Mouse (Mus musculus) neural tube, embryonic 15.5 days (tissue): ENCODE results near the gene Ntn4. TPM values are rescaled to one million over a fixed set of nuclear protein-coding genes. Genes with fewer than 3 reads are reported as not detected.

ENCODE experiments used
- ATAC-seq: fragments of 200-750 bp; cut with Nextera tagmentation; 2 replicates; pipeline ENCODE4 v1.8.0; 2017; ENCODE audit warnings: mild to moderate bottlenecking, moderate TSS enrichment, moderate library complexity; ENCODE audit not compliant: low FRiP score
- H3K27ac ChIP-seq: fragments of 300-500 bp; sonication (generic); replicated peaks from 2 replicates; pipeline ENCODE4 v1.5.1; 2015; ENCODE audit warnings: mild to moderate bottlenecking, inconsistent platforms
- H3K27me3 ChIP-seq: fragments of 300-500 bp; sonication (generic); replicated peaks from 2 replicates; pipeline ENCODE4 v1.6.1; 2015; ENCODE audit warnings: inconsistent platforms
- H3K36me3 ChIP-seq: fragments of 300-500 bp; sonication (generic); 2 replicates; pipeline ENCODE4 v1.6.1; 2015; ENCODE audit warnings: inconsistent platforms
- H3K4me1 ChIP-seq: fragments of 300-500 bp; sonication (generic); 2 replicates; pipeline ENCODE4 v1.6.1; 2015; ENCODE audit warnings: inconsistent platforms
- H3K4me2 ChIP-seq: fragments of 300-500 bp; sonication (generic); 2 replicates; pipeline ENCODE4 v1.6.1; 2015; ENCODE audit warnings: inconsistent platforms, mild to moderate bottlenecking, moderate library complexity
- H3K4me3 ChIP-seq: fragments of 300-500 bp; sonication (generic); replicated peaks from 2 replicates; pipeline ENCODE4 v1.5.1; 2015; ENCODE audit warnings: mild to moderate bottlenecking, inconsistent platforms
- H3K9ac ChIP-seq: fragments of 300-500 bp; sonication (generic); replicated peaks from 2 replicates; pipeline ENCODE4 v1.6.1; 2015; ENCODE audit warnings: mild to moderate bottlenecking, inconsistent platforms
- H3K9me3 ChIP-seq: fragments of 300-500 bp; sonication (generic); replicated peaks from 2 replicates; pipeline ENCODE4 v1.6.1; 2016; ENCODE audit warnings: inconsistent platforms
- WGBS: fragments of 180-500 bp; shearing (Covaris S2); methylation state at CpG from one replicate; pipeline ENCODE4 v1.1.7; 2015; ENCODE audit warnings: mixed read lengths; 5-methylcytosine and 5-hydroxymethylcytosine counted together
- polyA plus RNA-seq: library from polyadenylated mRNA; unstranded; fragments of >200 nt; fragmentation: Nextera tagmentation; extraction: Ambion mirVana; gene quantifications from 2 replicates; pipeline ENCODE4 v1.2.1, GENCODE M21; 2015

The Ntn4 gene
- polyA plus RNA-seq, 1 experiment from 2014 or later, result 0.59 TPM

- Histone ChIP-seq H3K9me3 (no peaks in the 10 kb centered on the region), H3K27ac (no peak overlapping the region), H3K36me3 (no peaks in the 10 kb centered on the region), H3K4me2 (no peak overlapping the region), H3K4me3 (no peak overlapping the region), H3K9ac (no peak overlapping the region), H3K27me3 (no peaks in the 10 kb centered on the region), H3K4me1 (0 out of 2 replicates have a peak, but pooled peaks cover 5% of the 10 kb centered on the region)
- 75% methylated on average over 8 of the region's 8 CpGs for WGBS
- ATAC-seq, result no peak
Observed at GRCm38 (mm10) chr10:93614850-93615249, 25.6 kb upstream of the Ntn4 start.

- Histone ChIP-seq H3K4me1 (no peaks in the 10 kb centered on the region), H3K4me2 (no peak overlapping the region), H3K27ac (no peak overlapping the region), H3K36me3 (no peaks in the 10 kb centered on the region), H3K4me3 (no peak overlapping the region), H3K9ac (no peak overlapping the region), H3K27me3 (no peaks in the 10 kb centered on the region), H3K9me3 (no peaks in the 10 kb centered on the region)
- no peak for ATAC-seq
- 70% methylated on average over 7 of the region's 7 CpGs for WGBS
Observed at GRCm38 (mm10) chr10:93620438-93621179, 19.9 kb upstream of the Ntn4 start.

- Histone ChIP-seq H3K4me3 (no peak overlapping the region), H3K9ac (no peak overlapping the region), H3K9me3 (no peaks in the 10 kb centered on the region), H3K27me3 (no peaks in the 10 kb centered on the region), H3K27ac (no peak overlapping the region), H3K4me1 (no peaks in the 10 kb centered on the region), H3K36me3 (no peaks in the 10 kb centered on the region), H3K4me2 (no peak overlapping the region)
- ATAC-seq, result no peak
- 61% methylated on average over 9 of the region's 9 CpGs for WGBS
Observed at GRCm38 (mm10) chr10:93623725-93624124, 16.8 kb upstream of the Ntn4 start.

GRCm38 (mm10) chr10:93624151-93624550 is 16.3 kb upstream of the Ntn4 start:
- no peak for ATAC-seq
- Histone ChIP-seq H3K4me3 (no peak overlapping the region), H3K27ac (no peak overlapping the region), H3K27me3 (no peaks in the 10 kb centered on the region), H3K36me3 (no peaks in the 10 kb centered on the region), H3K9me3 (no peaks in the 10 kb centered on the region), H3K4me2 (no peak overlapping the region), H3K9ac (no peak overlapping the region), H3K4me1 (no peaks in the 10 kb centered on the region)
- WGBS, result 85% methylated on average over 10 of the region's 10 CpGs

- 88% methylated on average over 5 of the region's 5 CpGs for WGBS
- H3K4me2 ChIP-seq, result no peak overlapping the region
- ATAC-seq, result no peak
- no peaks in the 10 kb centered on the region for H3K9me3 ChIP-seq
- no peak overlapping the region for H3K9ac ChIP-seq
- H3K27me3 ChIP-seq, result 0 out of 2 replicates have a peak, but pooled peaks cover 3% of the 10 kb centered on the region
- no peaks in the 10 kb centered on the region for H3K36me3 ChIP-seq
- H3K4me3 ChIP-seq, result no peak overlapping the region
- no peak overlapping the region for H3K27ac ChIP-seq
- H3K4me1 ChIP-seq, result no peaks in the 10 kb centered on the region
Observed at GRCm38 (mm10) chr10:93630310-93630709, 10.2 kb upstream of the Ntn4 start.

DNA sequence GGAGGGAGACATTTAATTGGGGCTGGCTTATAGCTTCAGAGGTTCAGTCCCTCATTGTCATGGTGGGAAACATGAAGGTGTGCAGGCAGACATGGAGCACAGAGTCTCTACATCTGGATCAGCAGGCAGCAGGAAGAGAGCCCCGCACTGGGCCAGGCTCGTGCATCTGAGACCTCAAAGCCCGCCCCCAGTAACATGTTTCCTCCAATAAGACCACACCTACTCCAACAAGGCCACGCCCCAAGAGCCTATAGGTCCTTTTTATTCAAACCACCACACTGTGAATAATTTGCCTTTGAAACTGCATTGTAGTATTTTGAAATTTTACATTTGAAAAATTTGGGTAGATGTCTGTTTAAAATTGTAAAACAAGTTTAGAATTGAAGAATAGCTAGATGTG is 8.4 kb upstream of the Ntn4 start:
- no peak overlapping the region for H3K27ac ChIP-seq
- no peaks in the 10 kb centered on the region for H3K36me3 ChIP-seq
- H3K4me3 ChIP-seq, result no peak overlapping the region
- no peak for ATAC-seq
- H3K9me3 ChIP-seq, result no peaks in the 10 kb centered on the region
- H3K9ac ChIP-seq, result no peak overlapping the region
- H3K4me1 ChIP-seq, result no peaks in the 10 kb centered on the region
- 79% methylated on average over 4 of the region's 4 CpGs for WGBS
- 0 out of 2 replicates have a peak, but pooled peaks cover 3% of the 10 kb centered on the region for H3K27me3 ChIP-seq
- no peak overlapping the region for H3K4me2 ChIP-seq

DNA sequence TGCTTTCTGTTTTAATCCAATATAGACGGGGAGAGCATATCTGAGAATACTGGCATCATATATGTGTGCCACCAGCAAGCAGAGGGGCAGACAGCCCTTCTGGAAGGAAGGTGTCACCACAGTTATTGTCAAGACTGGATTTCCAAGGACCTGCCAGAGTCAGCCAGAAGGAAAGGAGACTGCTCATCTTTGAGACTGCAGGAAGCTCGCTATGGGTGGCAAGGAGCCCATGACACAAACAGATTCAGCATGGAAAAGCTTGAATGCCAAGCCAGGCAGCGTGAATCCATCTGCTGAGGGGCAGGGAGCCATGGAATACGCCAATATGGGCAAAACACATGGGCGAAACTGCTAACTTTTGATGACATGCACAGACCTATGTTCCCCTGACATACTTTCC is 6.9 kb upstream of the Ntn4 start:
- Histone ChIP-seq H3K9me3 (no peaks in the 10 kb centered on the region), H3K4me1 (no peaks in the 10 kb centered on the region), H3K4me3 (no peak overlapping the region), H3K27me3 (0 out of 2 replicates have a peak, but pooled peaks cover 3% of the 10 kb centered on the region), H3K36me3 (no peaks in the 10 kb centered on the region), H3K27ac (no peak overlapping the region), H3K4me2 (no peak overlapping the region), H3K9ac (no peak overlapping the region)
- ATAC-seq, result no peak
- WGBS, result 87% methylated on average over 5 of the region's 5 CpGs

- H3K9ac ChIP-seq, result no peak overlapping the region
- H3K27me3 ChIP-seq, result 0 out of 2 replicates have a peak, but pooled peaks cover 4% of the 10 kb centered on the region
- H3K4me3 ChIP-seq, result no peak overlapping the region
- WGBS, result 97% methylated on average over 2 of the region's 2 CpGs
- H3K36me3 ChIP-seq, result no peaks in the 10 kb centered on the region
- H3K4me2 ChIP-seq, result no peak overlapping the region
- no peak for ATAC-seq
- no peaks in the 10 kb centered on the region for H3K9me3 ChIP-seq
- no peak overlapping the region for H3K27ac ChIP-seq
- no peaks in the 10 kb centered on the region for H3K4me1 ChIP-seq
Observed at GRCm38 (mm10) chr10:93633971-93634370, 6.5 kb upstream of the Ntn4 start.

- 0 out of 2 replicates have a peak, but pooled peaks cover 5% of the 10 kb centered on the region for H3K27me3 ChIP-seq
- no peak overlapping the region for H3K4me2 ChIP-seq
- 28% methylated on average over 9 of the region's 9 CpGs for WGBS
- no peaks in the 10 kb centered on the region for H3K9me3 ChIP-seq
- no peak for ATAC-seq
- no peak overlapping the region for H3K4me3 ChIP-seq
- no peak overlapping the region for H3K27ac ChIP-seq
- H3K9ac ChIP-seq, result no peak overlapping the region
- peaks cover 14% of the 10 kb centered on the region for H3K4me1 ChIP-seq
- no peaks in the 10 kb centered on the region for H3K36me3 ChIP-seq
Observed at GRCm38 (mm10) chr10:93635941-93636340, 4.5 kb upstream of the Ntn4 start.

DNA sequence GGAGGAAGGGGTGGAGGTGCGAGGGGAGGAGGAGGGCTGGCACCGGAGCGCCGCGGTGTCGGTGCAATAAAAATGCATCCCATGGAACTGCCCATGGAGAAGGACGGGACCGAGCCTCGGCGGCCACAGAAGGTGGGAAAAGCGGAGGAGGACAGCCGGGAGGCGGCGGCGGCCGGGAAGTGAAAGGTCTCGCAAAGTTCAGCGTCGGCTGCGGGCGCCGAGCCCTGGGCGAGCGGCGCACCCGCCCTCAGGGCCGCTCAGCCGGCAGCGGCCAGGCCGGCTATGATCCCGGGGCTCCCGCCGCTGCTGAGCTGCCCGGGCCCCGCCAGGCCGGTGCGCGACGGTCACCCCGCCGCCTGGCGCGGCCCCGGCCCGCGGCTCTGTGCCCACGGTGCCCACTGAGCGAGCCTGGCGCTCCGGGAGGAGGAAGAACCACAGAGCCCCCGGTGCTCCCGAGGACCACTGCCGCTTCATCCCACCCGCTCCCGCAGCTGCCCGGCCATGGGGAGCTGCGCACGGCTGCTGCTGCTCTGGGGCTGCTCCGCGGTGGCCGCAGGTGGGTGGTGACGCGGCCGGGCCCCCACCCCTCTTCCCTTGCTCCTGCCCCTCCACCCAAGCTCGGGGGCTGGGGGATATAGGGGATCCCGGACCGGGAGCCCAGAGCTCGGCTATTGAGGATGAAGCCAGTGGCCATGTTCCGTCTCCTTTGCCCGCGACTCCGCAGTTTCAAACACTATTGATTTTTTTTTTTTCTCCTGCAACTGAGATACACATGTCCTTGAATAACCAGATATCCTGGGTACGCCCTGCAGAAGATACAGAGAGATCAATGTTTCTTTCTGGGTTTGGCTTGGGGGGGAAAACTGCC is 706 bp downstream of the Ntn4 start:
- peak; percentile 67 for ATAC-seq
- under 1% methylated on average over 67 of the region's 73 CpGs for WGBS
- H3K36me3 ChIP-seq, result no peaks in the 10 kb centered on the region

GRCm38 (mm10) chr10:93641821-93642746 is 1.6 kb downstream of the Ntn4 start:
- peak; percentile 72 for ATAC-seq
- Histone ChIP-seq H3K36me3 (no peaks in the 10 kb centered on the region), H3K4me2 (peak overlapping the region; percentile 98), H3K9me3 (no peaks in the 10 kb centered on the region), H3K27me3 (0 out of 2 replicates have a peak, but pooled peaks cover 2% of the 10 kb centered on the region), H3K9ac (peak overlapping the region; percentile 79), H3K27ac (peak overlapping the region; percentile 72), H3K4me1 (peaks cover 32% of the 10 kb centered on the region), H3K4me3 (peak overlapping the region; percentile 80)
- 5% methylated on average over 32 of the region's 32 CpGs for WGBS

More for the DNA sequence above, 706 bp downstream of the Ntn4 start:
- peaks cover 32% of the 10 kb centered on the region for H3K4me1 ChIP-seq
- H3K27ac ChIP-seq, result peak overlapping the region; percentile 72
- H3K4me3 ChIP-seq, result peak overlapping the region; percentile 80
- 0 out of 2 replicates have a peak, but pooled peaks cover 2% of the 10 kb centered on the region for H3K27me3 ChIP-seq
- no peaks in the 10 kb centered on the region for H3K9me3 ChIP-seq
- peak overlapping the region; percentile 79 for H3K9ac ChIP-seq
- H3K4me2 ChIP-seq, result peak overlapping the region; percentile 98
